7 mouse cellular contexts compared by ENCODE assay signal in the genomic region with DNA sequence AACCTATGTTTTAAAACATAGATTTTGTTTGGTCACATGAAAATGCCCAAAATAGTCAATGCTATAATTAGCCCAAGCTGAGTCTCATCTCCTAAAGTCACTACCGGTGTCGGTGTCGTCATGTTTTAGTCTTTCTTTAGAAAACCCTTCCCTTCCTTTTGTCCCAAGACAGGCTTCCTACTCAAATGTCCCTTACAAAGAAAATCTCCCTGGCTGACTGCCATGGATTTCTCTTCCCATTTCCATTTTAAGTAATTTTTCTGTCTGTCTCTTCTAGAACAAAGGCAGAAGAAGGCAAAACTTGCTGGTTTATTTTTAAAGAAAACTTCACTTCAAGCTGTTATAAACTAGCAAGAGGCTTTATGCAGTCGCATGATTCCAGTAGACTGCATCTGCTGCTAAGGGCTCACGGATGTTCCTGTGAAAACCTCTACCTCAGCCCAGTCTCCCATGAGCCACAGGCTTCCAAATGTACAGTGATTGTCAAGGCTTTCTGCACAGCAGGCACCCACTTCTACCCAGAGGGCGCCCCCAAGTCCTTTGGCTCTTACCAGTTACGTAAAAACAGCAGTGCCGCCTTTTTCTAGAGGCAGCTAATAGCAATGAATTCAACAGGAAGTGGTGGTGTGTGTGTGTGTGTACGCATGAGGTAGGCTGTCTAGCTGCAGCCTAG. TPM values are rescaled to one million over a fixed set of nuclear protein-coding genes. Genes with fewer than 3 reads are reported as not detected.
DNase-seq lines count a peak whose midpoint lies in the region; ATAC-seq and TF ChIP-seq lines count a peak whose summit lies in the region.

No protein-coding gene starts in this region.

- no peak overlapping the region for H3K4me2 ChIP-seq in midbrain, embryonic 13.5 days (replicated peaks)
- peak overlapping the region; percentile 35 for H3K4me2 ChIP-seq in embryonic facial prominence, embryonic 15.5 days (replicated peaks)
- H3K4me2 ChIP-seq in intestine, embryonic 14.5 days (ENCODE audit: low read length), result peak overlapping the region; percentile 22
- H3K4me2 ChIP-seq in lung, postnatal 0 days (replicated peaks; ENCODE audit: low read depth, low read length), result peak overlapping the region; percentile 39
- peak overlapping the region; percentile 38 for H3K4me2 ChIP-seq in stomach, embryonic 16.5 days (ENCODE audit: low read depth, low read length)

- TF ChIP-seq CTCF in lung, postnatal 0 days (IDR thresholded peaks at IDR 0.05), result peak; percentile 39; the same call in 1 of the 2 replicates

- H3K36me3 ChIP-seq in midbrain, embryonic 13.5 days, result 0 out of 2 replicates have a peak, but pooled peaks cover 7% of the 10 kb centered on the region
- H3K36me3 ChIP-seq in midbrain, embryonic 10.5 days, result peaks cover 9% of the 10 kb centered on the region; the same call in 1 of the 2 replicates
- H3K36me3 ChIP-seq in embryonic facial prominence, embryonic 15.5 days, result no peaks in the 10 kb centered on the region
- H3K36me3 ChIP-seq in intestine, embryonic 14.5 days (ENCODE audit: control insufficient read depth, insufficient read depth, low read length), result peaks cover 6% of the 10 kb centered on the region
- peaks cover 9% of the 10 kb centered on the region; the same call in 1 of the 2 replicates for H3K36me3 ChIP-seq in lung, postnatal 0 days (ENCODE audit: insufficient read depth, low read length)
- no peaks in the 10 kb centered on the region for H3K36me3 ChIP-seq in stomach, embryonic 16.5 days (ENCODE audit: control insufficient read depth, insufficient read depth, low read length)

- peaks cover 30% of the 10 kb centered on the region for H3K4me1 ChIP-seq in midbrain, embryonic 13.5 days (replicated peaks)
- H3K4me1 ChIP-seq in midbrain, embryonic 10.5 days, result peaks cover 27% of the 10 kb centered on the region
- H3K4me1 ChIP-seq in embryonic facial prominence, embryonic 15.5 days, result peaks cover 38% of the 10 kb centered on the region
- peaks cover 21% of the 10 kb centered on the region for H3K4me1 ChIP-seq in intestine, embryonic 14.5 days (replicated peaks; ENCODE audit: control insufficient read depth, insufficient read depth, low read length)
- H3K4me1 ChIP-seq in lung, postnatal 0 days (ENCODE audit: insufficient read depth, low read depth, low read length), result peaks cover 9% of the 10 kb centered on the region; the same call in 1 of the 2 replicates
- H3K4me1 ChIP-seq in stomach, embryonic 16.5 days (ENCODE audit: control insufficient read depth, insufficient read depth, low read length), result peaks cover 24% of the 10 kb centered on the region

- no peak overlapping the region; the same call in 1 of the 2 replicates for H3K9ac ChIP-seq in midbrain, embryonic 13.5 days (replicated peaks)
- no peak overlapping the region for H3K9ac ChIP-seq in embryonic facial prominence, embryonic 15.5 days
- H3K9ac ChIP-seq in intestine, embryonic 14.5 days (ENCODE audit: low read length), result peak overlapping the region; percentile 25; the same call in 1 of the 2 replicates
- 0 out of 2 replicates have a peak overlapping the region, but pooled peaks have one; percentile 9 for H3K9ac ChIP-seq in lung, postnatal 0 days (replicated peaks; ENCODE audit: low read depth)
- peak overlapping the region; percentile 63 for H3K9ac ChIP-seq in stomach, embryonic 16.5 days (ENCODE audit: low read length)

- 75% methylated on average over 9 of the region's 9 CpGs for WGBS in midbrain, embryonic 13.5 days
- 88% methylated on average over 9 of the region's 9 CpGs for WGBS in midbrain, embryonic 10.5 days
- 34% methylated on average over 9 of the region's 9 CpGs for WGBS in embryonic facial prominence, embryonic 15.5 days
- 48% methylated on average over 9 of the region's 9 CpGs for WGBS in intestine, embryonic 14.5 days
- 29% methylated on average over 9 of the region's 9 CpGs for WGBS in lung, postnatal 0 days
- WGBS in stomach, embryonic 16.5 days, result 33% methylated on average over 9 of the region's 9 CpGs

- TF ChIP-seq EP300 in lung, postnatal 0 days (IDR thresholded peaks at IDR 0.05), result peak; percentile 38

- no peaks in the 10 kb centered on the region for H3K9me3 ChIP-seq in midbrain, embryonic 13.5 days
- no peaks in the 10 kb centered on the region for H3K9me3 ChIP-seq in midbrain, embryonic 10.5 days (replicated peaks)
- H3K9me3 ChIP-seq in embryonic facial prominence, embryonic 15.5 days (replicated peaks), result no peaks in the 10 kb centered on the region
- no peaks in the 10 kb centered on the region for H3K9me3 ChIP-seq in intestine, embryonic 14.5 days (ENCODE audit: control insufficient read depth, low read length)
- no peaks in the 10 kb centered on the region for H3K9me3 ChIP-seq in lung, postnatal 0 days (ENCODE audit: low read length)
- no peaks in the 10 kb centered on the region for H3K9me3 ChIP-seq in stomach, embryonic 16.5 days (replicated peaks; ENCODE audit: control insufficient read depth, low read length)

- H3K27me3 ChIP-seq in midbrain, embryonic 13.5 days, result no peaks in the 10 kb centered on the region
- no peaks in the 10 kb centered on the region for H3K27me3 ChIP-seq in midbrain, embryonic 10.5 days (ENCODE audit: low read depth, poor library complexity, severe bottlenecking)
- no peaks in the 10 kb centered on the region for H3K27me3 ChIP-seq in embryonic facial prominence, embryonic 15.5 days
- no peaks in the 10 kb centered on the region for H3K27me3 ChIP-seq in intestine, embryonic 14.5 days (replicated peaks; ENCODE audit: control insufficient read depth, insufficient read depth, low read length)
- H3K27me3 ChIP-seq in lung, postnatal 0 days (replicated peaks; ENCODE audit: insufficient read depth, low read length), result no peaks in the 10 kb centered on the region
- no peaks in the 10 kb centered on the region for H3K27me3 ChIP-seq in stomach, embryonic 16.5 days (ENCODE audit: control insufficient read depth, insufficient read depth, low read length)

- no peak for ATAC-seq in midbrain, embryonic 13.5 days
- ATAC-seq in embryonic facial prominence, embryonic 15.5 days (ENCODE audit: insufficient number of reproducible peaks, low FRiP score, low TSS enrichment, low read depth), result no peak
- no peak for ATAC-seq in intestine, embryonic 14.5 days (replicated peaks; ENCODE audit: low FRiP score, low TSS enrichment, low read depth)
- no peak for ATAC-seq in lung, postnatal 0 days
- ATAC-seq in stomach, embryonic 16.5 days (ENCODE audit: insufficient read depth, low FRiP score), result no peak

- no peak for DNase-seq in midbrain, embryonic 10.5 days (ENCODE audit: low spot score)
- no peak for DNase-seq in intestine, embryonic 14.5 days (ENCODE audit: low spot score)
- DNase-seq in lung, postnatal 0 days (ENCODE audit: low spot score), result peak; percentile 79
- no peak for DNase-seq in urinary bladder, postnatal 36 days (ENCODE audit: low spot score in 2 of 2)

- peak overlapping the region; percentile 2; the same call in 1 of the 2 replicates for H3K27ac ChIP-seq in midbrain, embryonic 13.5 days
- H3K27ac ChIP-seq in midbrain, embryonic 10.5 days (replicated peaks), result no peak overlapping the region
- peak overlapping the region; percentile 93 for H3K27ac ChIP-seq in embryonic facial prominence, embryonic 15.5 days (replicated peaks)
- H3K27ac ChIP-seq in intestine, embryonic 14.5 days (ENCODE audit: low read depth), result peak overlapping the region; percentile 89
- H3K27ac ChIP-seq in lung, postnatal 0 days (ENCODE audit: low read length), result peak overlapping the region; percentile 87
- H3K27ac ChIP-seq in stomach, embryonic 16.5 days (ENCODE audit: low read length), result peak overlapping the region; percentile 95

- no peak overlapping the region for H3K4me3 ChIP-seq in midbrain, embryonic 13.5 days (replicated peaks)
- no peak overlapping the region for H3K4me3 ChIP-seq in midbrain, embryonic 10.5 days
- 0 out of 2 replicates have a peak overlapping the region, but pooled peaks have one; percentile 6 for H3K4me3 ChIP-seq in embryonic facial prominence, embryonic 15.5 days (replicated peaks)
- H3K4me3 ChIP-seq in intestine, embryonic 14.5 days (ENCODE audit: low read depth, low read length), result no peak overlapping the region
- H3K4me3 ChIP-seq in lung, postnatal 0 days (ENCODE audit: low read depth, low read length), result 0 out of 2 replicates have a peak overlapping the region, but pooled peaks have one; percentile 12
- no peak overlapping the region; the same call in 1 of the 2 replicates for H3K4me3 ChIP-seq in stomach, embryonic 16.5 days (replicated peaks; ENCODE audit: low read length)

RNA-seq across cellular contexts. Expression of gene Naif1, which starts 2.9 kb away (rescaled TPM):
- polyA plus RNA-seq in midbrain, embryonic 13.5 days (2015; fragmentation: Nextera tagmentation; extraction: Ambion mirVana), result 5.1 and 6.1 TPM in 2 replicates
- 5.9 and 6.4 TPM in 2 replicates for polyA plus RNA-seq in midbrain, embryonic 10.5 days (2016; fragmentation: Nextera tagmentation; extraction: Ambion mirVana)
- 6.2 and 6.5 TPM in 2 replicates for polyA plus RNA-seq in embryonic facial prominence, embryonic 15.5 days (2015; fragmentation: Nextera tagmentation; extraction: Ambion mirVana)
- polyA plus RNA-seq in intestine, embryonic 14.5 days (2014; fragmentation: Nextera tagmentation; extraction: Ambion mirVana), result 5.8 and 6.0 TPM in 2 replicates
- 4.1 and 4.6 TPM in 2 replicates for polyA plus RNA-seq in lung, postnatal 0 days (2015; fragmentation: Nextera tagmentation; extraction: Ambion mirVana)
- polyA plus RNA-seq in stomach, embryonic 16.5 days (2015; fragmentation: Nextera tagmentation; extraction: Ambion mirVana), result 5.1 and 5.7 TPM in 2 replicates

RNA-seq across cellular contexts. Expression of gene Slc25a25, which starts 3.8 kb away (rescaled TPM):
- polyA plus RNA-seq in midbrain, embryonic 13.5 days (2015; fragmentation: Nextera tagmentation; extraction: Ambion mirVana), result 45.4 and 50.1 TPM in 2 replicates
- polyA plus RNA-seq in midbrain, embryonic 10.5 days (2016; fragmentation: Nextera tagmentation; extraction: Ambion mirVana), result 29.2 and 35.7 TPM in 2 replicates
- 20.8 and 22.1 TPM in 2 replicates for polyA plus RNA-seq in embryonic facial prominence, embryonic 15.5 days (2015; fragmentation: Nextera tagmentation; extraction: Ambion mirVana)
- 17.8 and 18.2 TPM in 2 replicates for polyA plus RNA-seq in intestine, embryonic 14.5 days (2014; fragmentation: Nextera tagmentation; extraction: Ambion mirVana)
- 16.7 and 21.5 TPM in 2 replicates for polyA plus RNA-seq in lung, postnatal 0 days (2015; fragmentation: Nextera tagmentation; extraction: Ambion mirVana)
- 15.4 and 16.9 TPM in 2 replicates for polyA plus RNA-seq in stomach, embryonic 16.5 days (2015; fragmentation: Nextera tagmentation; extraction: Ambion mirVana)

RNA-seq across cellular contexts. Expression of gene Ptges2, which starts 51.7 kb away (rescaled TPM):
- polyA plus RNA-seq in midbrain, embryonic 13.5 days (2015; fragmentation: Nextera tagmentation; extraction: Ambion mirVana), result 35.5 and 37.6 TPM in 2 replicates
- 26.2 and 28.8 TPM in 2 replicates for polyA plus RNA-seq in midbrain, embryonic 10.5 days (2016; fragmentation: Nextera tagmentation; extraction: Ambion mirVana)
- polyA plus RNA-seq in embryonic facial prominence, embryonic 15.5 days (2015; fragmentation: Nextera tagmentation; extraction: Ambion mirVana), result 28.3 and 29.8 TPM in 2 replicates
- polyA plus RNA-seq in intestine, embryonic 14.5 days (2014; fragmentation: Nextera tagmentation; extraction: Ambion mirVana), result 36.4 and 37.0 TPM in 2 replicates
- polyA plus RNA-seq in lung, postnatal 0 days (2015; fragmentation: Nextera tagmentation; extraction: Ambion mirVana), result 21.8 and 22.9 TPM in 2 replicates
- polyA plus RNA-seq in stomach, embryonic 16.5 days (2015; fragmentation: Nextera tagmentation; extraction: Ambion mirVana), result 23.7 and 26.7 TPM in 2 replicates

RNA-seq across cellular contexts. Expression of gene Lcn2, which starts 59.3 kb away (rescaled TPM):
- polyA plus RNA-seq in midbrain, embryonic 13.5 days (2015; fragmentation: Nextera tagmentation; extraction: Ambion mirVana), result 0.35 and 0.37 TPM in 2 replicates
- polyA plus RNA-seq in midbrain, embryonic 10.5 days (2016; fragmentation: Nextera tagmentation; extraction: Ambion mirVana), result 0.20 TPM in 1 of 2 replicates, not detected in the other
- 5.6 and 6.5 TPM in 2 replicates for polyA plus RNA-seq in embryonic facial prominence, embryonic 15.5 days (2015; fragmentation: Nextera tagmentation; extraction: Ambion mirVana)
- 0.93 TPM in 1 of 2 replicates, not detected in the other for polyA plus RNA-seq in intestine, embryonic 14.5 days (2014; fragmentation: Nextera tagmentation; extraction: Ambion mirVana)
- polyA plus RNA-seq in lung, postnatal 0 days (2015; fragmentation: Nextera tagmentation; extraction: Ambion mirVana), result 223 and 355 TPM in 2 replicates
- 21.1 and 23.6 TPM in 2 replicates for polyA plus RNA-seq in stomach, embryonic 16.5 days (2015; fragmentation: Nextera tagmentation; extraction: Ambion mirVana)

Comparison
In these comparisons a context has a peak if more than half of its experiments do, and no peak if none do; other contexts are left out.
1. H3K4me3 ChIP-seq: peak in embryonic facial prominence, embryonic 15.5 days (single experiment) and lung, postnatal 0 days (single experiment); none in midbrain, embryonic 13.5 days (single experiment), midbrain, embryonic 10.5 days (single experiment), intestine, embryonic 14.5 days (single experiment) and stomach, embryonic 16.5 days (single experiment).
2. H3K9ac ChIP-seq: peak in intestine, embryonic 14.5 days (single experiment), lung, postnatal 0 days (single experiment) and stomach, embryonic 16.5 days (single experiment); none in midbrain, embryonic 13.5 days (single experiment) and embryonic facial prominence, embryonic 15.5 days (single experiment).